Mouse (Mus musculus) heart, embryonic 11.5 days (tissue): ENCODE measurements at regions not wholly inside any gene's neighbourhood (a gene's known extent, or its start where the extent isn't known, plus 50 kb on each side); places are given as distances from the start of the nearest gene placed in this dataset.

ENCODE experiments used
- ATAC-seq: fragments of 200-750 bp; cut with Nextera tagmentation; replicated peaks from 2 replicates; pipeline ENCODE4 v1.8.0; 2017; ENCODE audit warnings: moderate library complexity; ENCODE audit not compliant: insufficient number of reproducible peaks, low FRiP score, low TSS enrichment
- H3K27ac ChIP-seq: fragments of 300-500 bp; sonication (generic); 2 replicates; pipeline ENCODE4 v1.5.1; 2014; ENCODE audit warnings: mild to moderate bottlenecking, low read depth, low read length
- H3K27me3 ChIP-seq: fragments of 300-500 bp; sonication (generic); 2 replicates; pipeline ENCODE4 v1.6.1; 2014; ENCODE audit warnings: mild to moderate bottlenecking, low read length, mixed read lengths; ENCODE audit not compliant: control insufficient read depth, insufficient read depth
- H3K36me3 ChIP-seq: fragments of 300-500 bp; sonication (generic); 2 replicates; pipeline ENCODE4 v1.6.1; 2014; ENCODE audit warnings: mild to moderate bottlenecking, low read length, moderate library complexity, mixed read lengths; ENCODE audit not compliant: control insufficient read depth, insufficient read depth
- H3K4me1 ChIP-seq: fragments of 300-500 bp; sonication (generic); 2 replicates; pipeline ENCODE4 v1.6.1; 2014; ENCODE audit warnings: low read length; ENCODE audit not compliant: control insufficient read depth, insufficient read depth
- H3K4me2 ChIP-seq: fragments of 300-500 bp; sonication (generic); 2 replicates; pipeline ENCODE4 v1.6.1; 2014; ENCODE audit warnings: mild to moderate bottlenecking, moderate library complexity
- H3K4me3 ChIP-seq: fragments of 300-500 bp; sonication (generic); 2 replicates; pipeline ENCODE4 v1.5.1; 2014; ENCODE audit warnings: low read depth, low read length
- H3K9ac ChIP-seq: fragments of 300-500 bp; sonication (generic); 2 replicates; pipeline ENCODE4 v1.6.1; 2014; ENCODE audit warnings: mild to moderate bottlenecking, low read depth, low read length, moderate library complexity
- H3K9me3 ChIP-seq: fragments of 300-500 bp; sonication (generic); replicated peaks from 2 replicates; pipeline ENCODE4 v1.6.1; 2016; ENCODE audit warnings: low read length; ENCODE audit not compliant: control insufficient read depth
- WGBS: fragments of 180-500 bp; shearing (Covaris S2); extraction: QIAGEN DNeasy Blood & Tissue Kit; methylation state at CpG from one replicate; pipeline ENCODE4 v1.1.7; 2014; ENCODE audit not compliant: insufficient replicate concordance; 5-methylcytosine and 5-hydroxymethylcytosine counted together

- Histone ChIP-seq H3K4me3 (no peak overlapping the region), H3K27ac (no peak overlapping the region), H3K9me3 (no peaks in the 10 kb centered on the region), H3K4me2 (no peak overlapping the region), H3K4me1 (no peaks in the 10 kb centered on the region), H3K9ac (no peak overlapping the region), H3K27me3 (no peaks in the 10 kb centered on the region), H3K36me3 (no peaks in the 10 kb centered on the region)
- WGBS = 82% methylated on average over 6 of the region's 6 CpGs
- no peak for ATAC-seq
These were observed 527.1 kb downstream of the Galc start for GRCm38 (mm10) chr12:97732078-97732580.

GRCm38 (mm10) chr12:97720554-97720953 lies 538.7 kb downstream of the Galc start:
- 60% methylated on average over 3 of the region's 3 CpGs for WGBS
- peaks cover 5% of the 10 kb centered on the region; the same call in 1 of the 2 replicates for H3K9me3 ChIP-seq
- H3K27me3 ChIP-seq = no peaks in the 10 kb centered on the region
- no peak overlapping the region for H3K4me3 ChIP-seq
- no peaks in the 10 kb centered on the region for H3K4me1 ChIP-seq
- H3K27ac ChIP-seq = no peak overlapping the region
- H3K4me2 ChIP-seq = no peak overlapping the region
- no peak for ATAC-seq
- H3K9ac ChIP-seq = no peak overlapping the region
- H3K36me3 ChIP-seq = no peaks in the 10 kb centered on the region

DNA sequence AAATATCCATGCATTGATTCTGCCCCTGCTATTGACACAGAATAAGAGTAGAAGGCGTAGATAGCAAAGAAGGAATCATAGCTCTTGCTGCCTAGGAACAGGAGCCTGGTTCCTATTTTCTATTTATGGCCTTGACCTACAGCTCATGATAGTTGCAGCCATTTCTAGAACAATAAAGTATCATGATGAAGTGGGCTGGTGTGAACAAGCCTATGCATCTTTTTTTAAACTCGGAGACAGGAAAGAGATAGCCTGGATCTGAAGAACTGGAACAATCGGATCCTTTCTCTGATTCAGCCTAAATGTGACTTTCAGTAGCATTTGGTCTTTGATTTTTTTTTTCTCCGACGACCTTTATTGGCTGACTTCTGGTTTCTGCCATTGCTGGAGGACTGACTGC lies 541.4 kb downstream of the Galc start:
- H3K9ac ChIP-seq = no peak overlapping the region
- ATAC-seq = no peak
- no peaks in the 10 kb centered on the region for H3K4me1 ChIP-seq
- H3K9me3 ChIP-seq = peaks cover 5% of the 10 kb centered on the region; the same call in 1 of the 2 replicates
- no peaks in the 10 kb centered on the region for H3K27me3 ChIP-seq
- 80% methylated on average over 5 of the region's 5 CpGs for WGBS
- no peaks in the 10 kb centered on the region for H3K36me3 ChIP-seq
- no peak overlapping the region for H3K4me3 ChIP-seq
- H3K27ac ChIP-seq = no peak overlapping the region
- no peak overlapping the region for H3K4me2 ChIP-seq
